Mouse (Mus musculus): ENCODE results near the gene Ogfod3. TPM values are rescaled to one million over a fixed set of nuclear protein-coding genes. Genes with fewer than 3 reads are reported as not detected.

Gene Ogfod3
- polyA plus RNA-seq, 1 experiment from 2014 or later = 25.9 TPM

GRCm38 (mm10) chr11:121138732-121139131, 65.8 kb downstream of the Ogfod3 start:
- no peaks in the 10 kb centered on the region for H3K9me3 ChIP-seq (replicated peaks)

DNA sequence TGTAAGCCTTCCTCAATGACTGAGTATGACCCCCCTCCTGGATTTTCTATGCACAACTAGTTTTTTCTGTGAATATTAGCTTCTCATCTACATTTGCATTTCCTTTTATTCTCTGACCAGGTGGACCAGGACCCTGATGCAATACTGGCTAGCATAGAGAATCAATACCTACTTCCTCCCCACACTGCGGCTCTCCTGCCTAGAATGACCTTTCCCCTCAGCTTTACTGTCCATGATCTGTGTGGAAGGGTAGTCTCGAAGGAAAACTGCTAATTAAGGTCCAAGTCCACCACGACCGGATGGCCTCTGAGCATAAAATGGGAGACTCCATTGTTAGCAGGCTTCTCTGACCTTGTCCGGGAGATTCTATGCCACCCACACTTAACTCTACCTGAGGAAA, 66.8 kb downstream of the Ogfod3 start:
- WGBS = 89% methylated on average over 5 of the region's 5 CpGs

More at GRCm38 (mm10) chr11:121138732-121139131, 65.8 kb downstream of the Ogfod3 start:
- WGBS = 46% methylated on average over 6 of the region's 6 CpGs
- Histone ChIP-seq H3K27ac (replicated peaks) (no peak overlapping the region), H3K36me3 (no peaks in the 10 kb centered on the region), H3K4me1 (no peaks in the 10 kb centered on the region), H3K27me3 (ENCODE audit: low read depth, poor library complexity, severe bottlenecking) (no peaks in the 10 kb centered on the region), H3K4me3 (no peak overlapping the region)
- no peak for DNase-seq (ENCODE audit: low spot score)

DNA sequence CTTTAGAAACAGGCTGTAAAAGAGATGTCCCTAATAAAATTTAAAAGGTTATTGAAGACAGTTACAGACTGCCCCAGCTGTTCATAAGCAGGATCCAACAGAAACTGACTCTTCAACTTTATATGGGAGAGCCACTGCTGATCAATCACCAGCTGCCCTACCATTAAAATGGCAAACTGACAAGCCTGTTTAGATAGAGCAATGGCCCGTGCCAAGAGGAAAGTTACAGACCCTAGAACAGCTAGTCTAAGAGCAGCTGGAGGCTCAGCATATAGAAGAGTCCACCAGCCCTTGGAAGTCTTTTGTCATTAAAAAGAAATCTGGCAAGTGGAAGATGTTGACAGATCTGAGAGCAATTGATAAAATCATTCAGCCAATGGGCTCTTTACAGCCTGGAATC, 69.9 kb downstream of the Ogfod3 start:
- Histone ChIP-seq H3K27ac (replicated peaks) (no peak overlapping the region), H3K27me3 (ENCODE audit: low read depth, poor library complexity, severe bottlenecking) (no peaks in the 10 kb centered on the region), H3K4me1 (no peaks in the 10 kb centered on the region), H3K4me3 (no peak overlapping the region), H3K9me3 (replicated peaks) (no peaks in the 10 kb centered on the region), H3K36me3 (no peaks in the 10 kb centered on the region)
- WGBS = 79% methylated on average over 1 of the region's 1 CpGs
- no peak for DNase-seq (ENCODE audit: low spot score)

More for the DNA sequence above, 66.8 kb downstream of the Ogfod3 start:
- Histone ChIP-seq H3K4me1 (no peaks in the 10 kb centered on the region), H3K9me3 (replicated peaks) (no peaks in the 10 kb centered on the region), H3K27me3 (ENCODE audit: low read depth, poor library complexity, severe bottlenecking) (no peaks in the 10 kb centered on the region), H3K4me3 (no peak overlapping the region), H3K27ac (replicated peaks) (no peak overlapping the region), H3K36me3 (no peaks in the 10 kb centered on the region)
- no peak for DNase-seq (ENCODE audit: low spot score)

- no peaks in the 10 kb centered on the region for H3K36me3 ChIP-seq
- H3K4me1 ChIP-seq = no peaks in the 10 kb centered on the region
- 82% methylated on average over 1 of the region's 1 CpGs for WGBS
- H3K4me3 ChIP-seq = no peak overlapping the region
- no peaks in the 10 kb centered on the region for H3K27me3 ChIP-seq (ENCODE audit: low read depth, poor library complexity, severe bottlenecking)
- no peak for DNase-seq (ENCODE audit: low spot score)
- H3K9me3 ChIP-seq (replicated peaks) = no peaks in the 10 kb centered on the region
- no peak overlapping the region for H3K27ac ChIP-seq (replicated peaks)
Measured at GRCm38 (mm10) chr11:121129616-121130015, 74.9 kb downstream of the Ogfod3 start.

Other genes starting within 250 kb of the Ogfod3 start
- 120 and 136 TPM in 2 replicates for gene Csnk1d, start 213.4 kb downstream of the Ogfod3 start, polyA plus RNA-seq (2016; fragmentation: Nextera tagmentation; extraction: Ambion mirVana)
- not detected in 2 replicates for gene Cd7, start 165.3 kb downstream of the Ogfod3 start, polyA plus RNA-seq (2016; fragmentation: Nextera tagmentation; extraction: Ambion mirVana)
- gene Sectm1b, start 141.1 kb downstream of the Ogfod3 start, polyA plus RNA-seq (2016; fragmentation: Nextera tagmentation; extraction: Ambion mirVana) = not detected in 2 replicates
- gene Sectm1a, start 123.5 kb downstream of the Ogfod3 start, polyA plus RNA-seq (2016; fragmentation: Nextera tagmentation; extraction: Ambion mirVana) = not detected in 2 replicates
- gene Tex19.2, start 86.0 kb downstream of the Ogfod3 start, polyA plus RNA-seq (2016; fragmentation: Nextera tagmentation; extraction: Ambion mirVana) = not detected in 2 replicates
- 0.06 TPM in 1 of 2 replicates, not detected in the other for gene Tex19.1, start 58.6 kb downstream of the Ogfod3 start, polyA plus RNA-seq (2016; fragmentation: Nextera tagmentation; extraction: Ambion mirVana)
- gene Uts2r, start 44.4 kb downstream of the Ogfod3 start, polyA plus RNA-seq (2016; fragmentation: Nextera tagmentation; extraction: Ambion mirVana) = 0.06 TPM in 1 of 2 replicates, not detected in the other
- gene Hexdc, start 278 bp downstream of the Ogfod3 start, polyA plus RNA-seq (2016; fragmentation: Nextera tagmentation; extraction: Ambion mirVana) = 5.1 and 6.6 TPM in 2 replicates
- 35.2 and 39.0 TPM in 2 replicates for gene Cybc1, start 24.6 kb upstream of the Ogfod3 start, polyA plus RNA-seq (2016; fragmentation: Nextera tagmentation; extraction: Ambion mirVana)
- 59.3 and 71.0 TPM in 2 replicates for gene Narf, start 32.5 kb upstream of the Ogfod3 start, polyA plus RNA-seq (2016; fragmentation: Nextera tagmentation; extraction: Ambion mirVana)
- gene Foxk2, start 55.3 kb upstream of the Ogfod3 start, polyA plus RNA-seq (2016; fragmentation: Nextera tagmentation; extraction: Ambion mirVana) = 8.8 TPM in 2 replicates
- 100 and 103 TPM in 2 replicates for gene Wdr45b, start 149.7 kb upstream of the Ogfod3 start, polyA plus RNA-seq (2016; fragmentation: Nextera tagmentation; extraction: Ambion mirVana)
- 1.3 and 2.0 TPM in 2 replicates for gene Rab40b, start 183.5 kb upstream of the Ogfod3 start, polyA plus RNA-seq (2016; fragmentation: Nextera tagmentation; extraction: Ambion mirVana)
- gene Fn3krp, start 216.7 kb upstream of the Ogfod3 start, polyA plus RNA-seq (2016; fragmentation: Nextera tagmentation; extraction: Ambion mirVana) = 7.0 and 8.8 TPM in 2 replicates
- 0.94 and 1.3 TPM in 2 replicates for gene Fn3k, start 230.2 kb upstream of the Ogfod3 start, polyA plus RNA-seq (2016; fragmentation: Nextera tagmentation; extraction: Ambion mirVana)
- 54.2 and 61.9 TPM in 2 replicates for gene Tbcd, start 247.2 kb upstream of the Ogfod3 start, polyA plus RNA-seq (2016; fragmentation: Nextera tagmentation; extraction: Ambion mirVana)

Data from midbrain, embryonic 10.5 days (tissue).